Mouse (Mus musculus) brain, embryonic 14.5 days (tissue): ENCODE measurements around the gene Nolc1.

ENCODE experiments used
- CTCF ChIP-seq: fragments of 200-500 bp; IDR thresholded peaks from 2 replicates; pipeline ENCODE4 v1.5.1; 2012; ENCODE audit warnings: inconsistent platforms, mild to moderate bottlenecking, moderate library complexity, borderline replicate concordance; ENCODE audit not compliant: insufficient read depth, insufficient read length; ENCODE audit errors: extremely low read depth
- POLR2A ChIP-seq: fragments of 200-500 bp; IDR thresholded peaks from 2 replicates; pipeline ENCODE4 v1.6.1; 2012; ENCODE audit warnings: mild to moderate bottlenecking, inconsistent platforms, borderline replicate concordance; ENCODE audit not compliant: poor library complexity, insufficient read depth, insufficient read length, severe bottlenecking; ENCODE audit errors: extremely low read depth

- TF ChIP-seq POLR2A: no peak
- TF ChIP-seq CTCF: no peak
Measured at GRCm38 (mm10) chr19:46085185-46085584, 9.5 kb downstream of the Nolc1 start.
